Mouse (Mus musculus) CH12.LX (cell line): Measurements from ENCODE around the gene Gfy. TPM values are rescaled to one million over a fixed set of nuclear protein-coding genes. Genes with fewer than 3 reads are reported as not detected.

Experiments used
- polyA plus RNA-seq: library from polyadenylated mRNA; unstranded; fragments of >175 nt; gene quantifications from 2 replicates; pipeline ENCODE4 v1.2.1, GENCODE M21; 2012; ENCODE audit warnings: low read depth; ENCODE audit not compliant: insufficient read length
- total RNA-seq, 2 experiments: library from RNA; depleted of rRNA; stranded (reverse); fragments of 300-350 nt in 1 of 2; fragments of >200 nt in 1 of 2; gene quantifications; 2 replicates each; pipeline ENCODE4 v1.2.3; 2012 to 2014

Gene Gfy
- total and polyA plus RNA-seq, 3 experiments = not detected

Other genes starting within 250 kb of the Gfy start
Only the 20 nearest of the 34 such genes appear.
- 5.7 and 6.5 TPM in 2 replicates for gene Prr12, start 126.7 kb downstream of the Gfy start, total RNA-seq (2012; rRNA removed)
- gene Prr12, start 126.7 kb downstream of the Gfy start, total RNA-seq (2014; rRNA removed) = 1.1 and 1.2 TPM in 2 replicates
- gene Prr12, start 126.7 kb downstream of the Gfy start, polyA plus RNA-seq = 18.0 and 20.5 TPM in 2 replicates
- 73.2 and 86.8 TPM in 2 replicates for gene Nosip, start 117.1 kb downstream of the Gfy start, total RNA-seq (2012; rRNA removed)
- 79.3 and 81.4 TPM in 2 replicates for gene Nosip, start 117.1 kb downstream of the Gfy start, total RNA-seq (2014; rRNA removed)
- gene Nosip, start 117.1 kb downstream of the Gfy start, polyA plus RNA-seq = 72.4 and 83.9 TPM in 2 replicates
- 7.1 and 7.6 TPM in 2 replicates for gene Prrg2, start 116.9 kb downstream of the Gfy start, total RNA-seq (2012; rRNA removed)
- 6.1 and 6.7 TPM in 2 replicates for gene Prrg2, start 116.9 kb downstream of the Gfy start, total RNA-seq (2014; rRNA removed)
- gene Prrg2, start 116.9 kb downstream of the Gfy start, polyA plus RNA-seq = 7.2 and 7.7 TPM in 2 replicates
- gene Rcn3, start 87.3 kb downstream of the Gfy start, total RNA-seq (2012; rRNA removed) = 0.38 and 0.42 TPM in 2 replicates
- gene Rcn3, start 87.3 kb downstream of the Gfy start, total RNA-seq (2014; rRNA removed) = not detected in 2 replicates
- not detected in 2 replicates for gene Rcn3, start 87.3 kb downstream of the Gfy start, polyA plus RNA-seq
- 0.13 and 0.17 TPM in 2 replicates for gene Fcgrt, start 75.7 kb downstream of the Gfy start, total RNA-seq (2012; rRNA removed)
- gene Fcgrt, start 75.7 kb downstream of the Gfy start, total RNA-seq (2014; rRNA removed) = not detected in 2 replicates
- 0.15 and 0.16 TPM in 2 replicates for gene Fcgrt, start 75.7 kb downstream of the Gfy start, polyA plus RNA-seq
- 1,839 and 2,104 TPM in 2 replicates for gene Rps11, start 55.1 kb downstream of the Gfy start, total RNA-seq (2012; rRNA removed)
- gene Rps11, start 55.1 kb downstream of the Gfy start, total RNA-seq (2014; rRNA removed) = 898 and 923 TPM in 2 replicates
- 1,465 and 1,699 TPM in 2 replicates for gene Rps11, start 55.1 kb downstream of the Gfy start, polyA plus RNA-seq
- gene Rpl13a, start 50.8 kb downstream of the Gfy start, total RNA-seq (2012; rRNA removed) = 5,043 and 5,211 TPM in 2 replicates
- gene Rpl13a, start 50.8 kb downstream of the Gfy start, total RNA-seq (2014; rRNA removed) = 2,822 and 2,851 TPM in 2 replicates
- 4,154 and 5,174 TPM in 2 replicates for gene Rpl13a, start 50.8 kb downstream of the Gfy start, polyA plus RNA-seq
- gene Gm45713, start 43.3 kb downstream of the Gfy start, total RNA-seq (2012; rRNA removed) = 1.3 and 2.2 TPM in 2 replicates
- not detected in 2 replicates for gene Gm45713, start 43.3 kb downstream of the Gfy start, total RNA-seq (2014; rRNA removed)
- 1.4 TPM in 1 of 2 replicates, not detected in the other for gene Gm45713, start 43.3 kb downstream of the Gfy start, polyA plus RNA-seq
- gene Flt3l, start 43.1 kb downstream of the Gfy start, total RNA-seq (2012; rRNA removed) = 4.0 and 4.9 TPM in 2 replicates
- gene Flt3l, start 43.1 kb downstream of the Gfy start, total RNA-seq (2014; rRNA removed) = 4.3 and 4.6 TPM in 2 replicates
- 11.4 and 14.9 TPM in 2 replicates for gene Flt3l, start 43.1 kb downstream of the Gfy start, polyA plus RNA-seq
- 69.3 and 74.1 TPM in 2 replicates for gene Pih1d1, start 25.3 kb downstream of the Gfy start, total RNA-seq (2012; rRNA removed)
- 37.2 and 37.4 TPM in 2 replicates for gene Pih1d1, start 25.3 kb downstream of the Gfy start, total RNA-seq (2014; rRNA removed)
- gene Pih1d1, start 25.3 kb downstream of the Gfy start, polyA plus RNA-seq = 44.6 and 50.3 TPM in 2 replicates
- 41.6 and 45.1 TPM in 2 replicates for gene Aldh16a1, start 25.0 kb downstream of the Gfy start, total RNA-seq (2012; rRNA removed)
- 26.9 and 27.8 TPM in 2 replicates for gene Aldh16a1, start 25.0 kb downstream of the Gfy start, total RNA-seq (2014; rRNA removed)
- 49.8 and 53.5 TPM in 2 replicates for gene Aldh16a1, start 25.0 kb downstream of the Gfy start, polyA plus RNA-seq
- gene Slc17a7, start 15.6 kb downstream of the Gfy start, total RNA-seq (2012; rRNA removed) = not detected in 2 replicates
- gene Slc17a7, start 15.6 kb downstream of the Gfy start, total RNA-seq (2014; rRNA removed) = not detected in 2 replicates
- 0.11 TPM in 1 of 2 replicates, not detected in the other for gene Slc17a7, start 15.6 kb downstream of the Gfy start, polyA plus RNA-seq
- not detected in 2 replicates for gene Pth2, start 1.4 kb upstream of the Gfy start, total RNA-seq (2012; rRNA removed)
- gene Pth2, start 1.4 kb upstream of the Gfy start, total RNA-seq (2014; rRNA removed) = not detected in 2 replicates
- gene Pth2, start 1.4 kb upstream of the Gfy start, polyA plus RNA-seq = not detected in 2 replicates
- 0.04 TPM in 1 of 2 replicates, not detected in the other for gene Ccdc155, start 25.3 kb upstream of the Gfy start, total RNA-seq (2012; rRNA removed)
- not detected in 2 replicates for gene Ccdc155, start 25.3 kb upstream of the Gfy start, total RNA-seq (2014; rRNA removed)
- gene Ccdc155, start 25.3 kb upstream of the Gfy start, polyA plus RNA-seq = not detected in 2 replicates
- 1.3 and 1.6 TPM in 2 replicates for gene Dkkl1, start 32.6 kb upstream of the Gfy start, total RNA-seq (2012; rRNA removed)
- 0.22 and 0.24 TPM in 2 replicates for gene Dkkl1, start 32.6 kb upstream of the Gfy start, total RNA-seq (2014; rRNA removed)
- gene Dkkl1, start 32.6 kb upstream of the Gfy start, polyA plus RNA-seq = 0.44 and 0.60 TPM in 2 replicates
- gene Tead2, start 36.2 kb upstream of the Gfy start, total RNA-seq (2012; rRNA removed) = 0.38 and 0.71 TPM in 2 replicates
- 0.31 and 0.84 TPM in 2 replicates for gene Tead2, start 36.2 kb upstream of the Gfy start, total RNA-seq (2014; rRNA removed)
- 2.5 and 3.0 TPM in 2 replicates for gene Tead2, start 36.2 kb upstream of the Gfy start, polyA plus RNA-seq
- gene Cd37, start 59.5 kb upstream of the Gfy start, total RNA-seq (2012; rRNA removed) = 71.3 and 91.1 TPM in 2 replicates
- 69.3 and 73.8 TPM in 2 replicates for gene Cd37, start 59.5 kb upstream of the Gfy start, total RNA-seq (2014; rRNA removed)
- gene Cd37, start 59.5 kb upstream of the Gfy start, polyA plus RNA-seq = 397 and 437 TPM in 2 replicates
- gene Slc6a16, start 61.5 kb upstream of the Gfy start, total RNA-seq (2012; rRNA removed) = 0.08 TPM in 1 of 2 replicates, not detected in the other
- gene Slc6a16, start 61.5 kb upstream of the Gfy start, total RNA-seq (2014; rRNA removed) = 0.13 TPM in 1 of 2 replicates, not detected in the other
- gene Slc6a16, start 61.5 kb upstream of the Gfy start, polyA plus RNA-seq = 0.37 and 0.49 TPM in 2 replicates
- not detected in 2 replicates for gene Slc6a21, start 97.9 kb upstream of the Gfy start, total RNA-seq (2012; rRNA removed)
- gene Slc6a21, start 97.9 kb upstream of the Gfy start, total RNA-seq (2014; rRNA removed) = not detected in 2 replicates
- not detected in 2 replicates for gene Slc6a21, start 97.9 kb upstream of the Gfy start, polyA plus RNA-seq
- gene Trpm4, start 154.2 kb upstream of the Gfy start, total RNA-seq (2012; rRNA removed) = 10.7 and 17.6 TPM in 2 replicates
- 8.6 and 12.0 TPM in 2 replicates for gene Trpm4, start 154.2 kb upstream of the Gfy start, total RNA-seq (2014; rRNA removed)
- gene Trpm4, start 154.2 kb upstream of the Gfy start, polyA plus RNA-seq = 9.3 and 11.0 TPM in 2 replicates